Mouse (Mus musculus): ENCODE measurements around the gene Dok1. TPM values are rescaled to one million over a fixed set of nuclear protein-coding genes. Genes with fewer than 3 reads are reported as not detected.

The Dok1 gene
- polyA plus RNA-seq, 1 experiment from 2014 or later = 9.9 TPM

DNA sequence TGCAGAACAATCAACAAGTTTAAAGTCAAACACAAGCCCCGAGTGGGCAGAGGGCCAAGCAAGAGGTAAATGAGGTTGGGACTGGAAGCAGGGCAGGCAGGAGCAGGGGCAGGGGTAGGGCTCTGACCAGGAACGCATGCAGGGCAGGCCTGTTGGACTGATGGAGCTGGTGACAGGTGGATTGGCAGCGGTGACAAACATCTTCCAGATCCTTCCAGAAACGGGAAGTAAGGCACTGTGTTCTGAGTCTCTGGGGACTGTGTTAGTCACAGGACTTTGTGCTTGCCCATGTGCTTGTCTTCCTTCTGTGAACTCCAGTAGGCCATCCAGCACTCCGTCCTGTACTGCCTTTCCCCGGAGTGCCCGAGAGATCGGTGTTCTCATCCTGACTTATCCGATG lies 11.5 kb upstream of the Dok1 start:
- H3K4me3 ChIP-seq (replicated peaks) = no peak overlapping the region
- no peak for ATAC-seq (ENCODE audit: insufficient number of reproducible peaks, insufficient read depth, low FRiP score, low TSS enrichment, low read depth)

DNA sequence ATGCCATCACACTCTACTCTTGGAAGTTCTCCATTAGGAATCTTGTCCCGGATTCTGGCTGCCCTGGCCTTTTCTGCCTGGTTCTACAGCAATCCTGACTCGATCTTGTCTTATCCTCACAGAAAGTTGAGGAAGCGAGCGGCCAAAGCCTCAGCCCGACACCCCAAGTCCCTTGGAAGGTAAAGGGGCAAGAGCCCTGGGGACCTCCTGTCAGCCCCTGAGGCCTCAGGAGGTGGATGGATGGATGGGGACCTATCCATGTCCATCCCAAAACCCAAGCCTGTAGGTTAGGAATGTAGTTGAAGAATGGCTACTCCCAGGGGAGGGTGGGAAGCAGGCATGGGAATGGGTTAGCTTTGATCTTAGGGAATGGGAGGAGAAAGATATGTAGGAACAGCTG lies 10.7 kb upstream of the Dok1 start:
- Histone ChIP-seq H3K27me3 (no peaks in the 10 kb centered on the region; the same call in 1 of the 2 replicates), H3K4me3 (replicated peaks) (no peak overlapping the region), H3K4me1 (replicated peaks) (no peaks in the 10 kb centered on the region), H3K9ac (replicated peaks) (no peak overlapping the region), H3K27ac (no peak overlapping the region), H3K36me3 (peaks cover 21% of the 10 kb centered on the region; the same call in 1 of the 2 replicates), H3K4me2 (no peak overlapping the region), H3K9me3 (no peaks in the 10 kb centered on the region)
- no peak for ATAC-seq (ENCODE audit: insufficient number of reproducible peaks, insufficient read depth, low FRiP score, low TSS enrichment, low read depth)
- WGBS = 85% methylated on average over 5 of the region's 5 CpGs

More for the DNA sequence above, 11.5 kb upstream of the Dok1 start:
- Histone ChIP-seq H3K36me3 (peaks cover 25% of the 10 kb centered on the region; the same call in 1 of the 2 replicates), H3K9ac (replicated peaks) (no peak overlapping the region), H3K27ac (no peak overlapping the region), H3K4me1 (replicated peaks) (no peaks in the 10 kb centered on the region), H3K9me3 (no peaks in the 10 kb centered on the region), H3K27me3 (no peaks in the 10 kb centered on the region; the same call in 1 of the 2 replicates), H3K4me2 (no peak overlapping the region)
- 78% methylated on average over 9 of the region's 9 CpGs for WGBS

DNA sequence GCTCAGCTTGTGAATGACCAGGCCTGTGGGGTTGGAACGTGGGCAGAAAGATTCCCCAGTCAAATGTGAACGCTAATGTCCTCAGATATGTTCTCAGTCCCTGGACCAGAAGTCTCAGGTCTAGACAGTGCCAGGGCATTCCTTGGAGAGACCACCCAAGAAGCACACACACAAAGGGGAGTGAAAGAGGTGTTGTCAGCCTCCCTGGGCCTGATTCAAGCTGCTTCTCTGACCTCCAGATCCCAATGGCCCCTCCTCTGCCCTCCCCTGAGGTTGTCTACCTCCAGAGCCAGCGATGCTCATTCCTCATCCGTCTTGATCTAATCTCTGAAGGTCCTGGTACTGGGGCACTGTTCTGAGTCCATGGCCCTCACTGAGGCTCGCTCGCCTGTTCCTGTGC lies 10.3 kb upstream of the Dok1 start:
- H3K9ac ChIP-seq (replicated peaks) = no peak overlapping the region
- no peak overlapping the region for H3K4me2 ChIP-seq
- peaks cover 17% of the 10 kb centered on the region; the same call in 1 of the 2 replicates for H3K36me3 ChIP-seq
- 65% methylated on average over 6 of the region's 6 CpGs for WGBS
- no peak overlapping the region for H3K27ac ChIP-seq
- H3K4me1 ChIP-seq (replicated peaks) = peaks cover 4% of the 10 kb centered on the region; the same call in 1 of the 2 replicates
- no peaks in the 10 kb centered on the region for H3K9me3 ChIP-seq
- no peak for ATAC-seq (ENCODE audit: insufficient number of reproducible peaks, insufficient read depth, low FRiP score, low TSS enrichment, low read depth)
- H3K27me3 ChIP-seq = no peaks in the 10 kb centered on the region; the same call in 1 of the 2 replicates
- no peak overlapping the region for H3K4me3 ChIP-seq (replicated peaks)

DNA sequence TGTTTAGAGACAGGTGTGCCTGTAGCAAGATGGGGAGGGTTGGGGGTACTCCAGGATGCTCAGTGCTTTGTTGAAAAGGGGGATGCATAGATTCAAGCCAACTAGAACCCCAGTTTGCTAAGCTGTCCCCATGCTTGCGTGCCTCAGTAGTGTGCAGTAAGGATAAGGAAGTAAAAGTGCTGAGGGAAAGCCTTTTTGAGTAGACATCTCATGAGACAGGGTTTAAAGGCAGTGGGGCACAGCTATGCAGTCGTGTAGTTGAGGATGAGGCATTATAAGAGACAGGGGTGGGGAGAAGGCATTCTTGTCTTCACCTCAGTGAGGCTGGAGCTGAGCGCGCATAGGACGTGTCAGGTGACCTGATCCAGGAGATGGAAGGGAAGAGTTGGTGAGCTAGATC lies 7.3 kb upstream of the Dok1 start:
- Histone ChIP-seq H3K9me3 (no peaks in the 10 kb centered on the region), H3K4me2 (no peak overlapping the region), H3K27me3 (peaks cover 4% of the 10 kb centered on the region; the same call in 1 of the 2 replicates), H3K4me3 (replicated peaks) (no peak overlapping the region), H3K27ac (no peak overlapping the region), H3K9ac (replicated peaks) (no peak overlapping the region), H3K36me3 (peaks cover 15% of the 10 kb centered on the region; the same call in 1 of the 2 replicates), H3K4me1 (replicated peaks) (peaks cover 9% of the 10 kb centered on the region)
- no peak for ATAC-seq (ENCODE audit: insufficient number of reproducible peaks, insufficient read depth, low FRiP score, low TSS enrichment, low read depth)
- 82% methylated on average over 5 of the region's 5 CpGs for WGBS

DNA sequence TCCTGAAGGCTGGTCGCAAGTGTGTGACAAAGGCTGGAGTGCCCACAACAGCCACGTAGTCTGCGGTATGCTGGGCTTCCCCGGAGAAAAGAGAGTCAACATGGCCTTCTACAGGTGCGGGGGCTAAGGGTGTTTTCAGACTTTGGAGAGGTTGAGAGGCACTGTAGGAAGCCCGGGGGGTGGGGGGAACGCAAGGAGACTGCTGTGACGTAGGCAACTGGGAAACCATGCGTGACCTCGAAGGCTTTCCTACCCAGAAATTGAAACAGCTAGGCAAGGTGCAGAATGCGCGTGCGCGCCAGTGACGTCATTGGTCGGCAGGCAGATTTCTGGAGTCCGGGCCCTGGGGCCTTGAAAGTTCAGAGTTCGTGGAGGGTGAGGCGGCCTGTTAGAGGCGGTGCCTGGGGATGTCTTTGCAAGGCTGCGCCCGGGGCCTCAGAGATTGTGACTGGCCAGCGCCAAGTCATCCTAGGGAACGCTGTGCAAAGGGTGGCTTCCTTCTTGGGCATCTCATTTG lies 5.3 kb upstream of the Dok1 start:
- no peak overlapping the region for H3K27ac ChIP-seq
- peak overlapping the region; percentile 57 for H3K4me2 ChIP-seq
- 11% methylated on average over 24 of the region's 24 CpGs for WGBS
- no peaks in the 10 kb centered on the region for H3K9me3 ChIP-seq
- H3K4me3 ChIP-seq (replicated peaks) = peak overlapping the region; percentile 29
- H3K36me3 ChIP-seq = peaks cover 11% of the 10 kb centered on the region; the same call in 1 of the 2 replicates
- peak; percentile 17; the same call in 1 of the 2 replicates for ATAC-seq (ENCODE audit: insufficient number of reproducible peaks, insufficient read depth, low FRiP score, low TSS enrichment, low read depth)
- H3K27me3 ChIP-seq = peaks cover 4% of the 10 kb centered on the region; the same call in 1 of the 2 replicates
- H3K4me1 ChIP-seq (replicated peaks) = peaks cover 21% of the 10 kb centered on the region
- H3K9ac ChIP-seq (replicated peaks) = peak overlapping the region; percentile 44; the same call in 1 of the 2 replicates

DNA sequence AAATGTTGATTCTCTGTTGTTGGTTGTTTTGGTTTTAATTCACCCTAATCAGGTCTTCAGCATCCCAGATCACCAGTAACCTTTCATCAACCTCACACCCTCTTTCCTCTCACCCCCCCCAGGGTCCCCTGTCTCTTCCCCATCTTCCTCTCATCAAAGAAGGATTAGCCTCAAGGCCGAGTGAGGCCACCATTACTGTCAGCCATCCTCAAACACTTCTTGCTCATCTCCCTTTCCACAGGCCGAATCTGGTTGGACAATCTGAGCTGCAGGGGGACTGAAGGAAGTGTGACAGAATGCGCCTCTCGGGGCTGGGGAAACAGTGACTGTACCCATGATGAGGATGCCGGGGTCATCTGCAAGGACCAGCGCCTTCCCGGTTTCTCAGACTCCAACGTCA lies 3.9 kb upstream of the Dok1 start:
- H3K9ac ChIP-seq (replicated peaks) = no peak overlapping the region
- H3K4me2 ChIP-seq = no peak overlapping the region
- peaks cover 25% of the 10 kb centered on the region for H3K4me1 ChIP-seq (replicated peaks)
- WGBS = 81% methylated on average over 8 of the region's 8 CpGs
- H3K36me3 ChIP-seq = peaks cover 11% of the 10 kb centered on the region; the same call in 1 of the 2 replicates
- peaks cover 9% of the 10 kb centered on the region for H3K27me3 ChIP-seq
- H3K4me3 ChIP-seq (replicated peaks) = no peak overlapping the region
- H3K9me3 ChIP-seq = no peaks in the 10 kb centered on the region
- no peak for ATAC-seq (ENCODE audit: insufficient number of reproducible peaks, insufficient read depth, low FRiP score, low TSS enrichment, low read depth)
- no peak overlapping the region for H3K27ac ChIP-seq

DNA sequence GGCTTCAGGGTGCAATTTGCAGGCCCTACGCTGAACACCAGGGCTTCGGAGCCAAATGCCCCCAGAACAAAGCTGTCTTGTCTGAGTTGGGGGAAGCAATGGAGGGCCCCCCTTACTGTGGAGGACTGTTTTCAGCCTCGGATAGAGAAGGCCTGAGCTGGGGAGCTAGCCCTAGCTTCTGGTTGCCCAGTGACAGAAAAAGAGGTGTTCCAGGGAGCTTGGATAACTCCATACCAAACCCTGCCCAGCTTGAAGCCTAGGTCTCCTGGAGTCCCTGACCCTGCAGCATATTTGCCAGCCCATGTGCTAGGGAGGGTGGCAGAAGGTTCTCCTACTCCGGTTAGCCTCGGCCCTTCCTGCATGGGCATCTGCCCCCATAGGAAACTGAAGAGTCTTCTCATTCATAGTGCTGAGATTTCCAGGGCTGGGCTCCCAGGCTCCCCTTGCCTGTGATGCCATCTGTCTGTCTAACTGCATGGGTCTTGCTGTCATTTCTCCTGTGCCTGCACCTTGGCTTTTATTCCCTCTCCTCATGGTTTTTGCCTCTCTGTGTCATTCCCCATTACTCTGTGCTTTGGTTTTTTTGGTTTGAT lies 1.3 kb upstream of the Dok1 start:
- H3K9me3 ChIP-seq = no peaks in the 10 kb centered on the region
- H3K27ac ChIP-seq = peak overlapping the region; percentile 86
- peak overlapping the region; percentile 52 for H3K9ac ChIP-seq (replicated peaks)
- peaks cover 35% of the 10 kb centered on the region for H3K27me3 ChIP-seq
- H3K4me1 ChIP-seq (replicated peaks) = peaks cover 41% of the 10 kb centered on the region
- 14% methylated on average over 5 of the region's 5 CpGs for WGBS
- peak overlapping the region; percentile 84 for H3K4me2 ChIP-seq
- peak overlapping the region; percentile 48 for H3K4me3 ChIP-seq (replicated peaks)
- peaks cover 8% of the 10 kb centered on the region; the same call in 1 of the 2 replicates for H3K36me3 ChIP-seq
- no peak for ATAC-seq (ENCODE audit: insufficient number of reproducible peaks, insufficient read depth, low FRiP score, low TSS enrichment, low read depth)

DNA sequence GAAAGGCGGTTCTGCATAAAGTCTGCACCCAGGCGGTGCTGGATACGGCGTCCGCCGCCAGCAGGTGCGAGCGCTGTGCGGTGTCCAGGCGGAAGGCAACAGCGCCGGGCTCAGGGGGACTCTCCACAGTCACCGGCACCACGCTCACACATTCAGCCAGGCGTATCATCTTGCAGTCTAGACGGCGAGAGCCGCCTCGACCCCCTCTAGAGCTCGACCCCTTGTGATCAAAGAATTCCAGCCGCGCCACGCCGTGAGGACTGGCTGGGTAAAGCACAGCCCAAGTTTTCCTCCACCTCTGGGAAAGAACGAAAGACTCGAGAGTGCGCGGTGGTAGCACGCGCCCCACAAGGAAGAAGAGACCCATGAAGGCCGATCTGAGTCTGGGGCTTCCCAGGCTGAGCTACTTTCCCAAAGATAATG lies 491 bp downstream of the Dok1 start:
- H3K4me1 ChIP-seq (replicated peaks) = peaks cover 36% of the 10 kb centered on the region
- WGBS = under 1% methylated on average over 31 of the region's 31 CpGs
- ATAC-seq (ENCODE audit: insufficient number of reproducible peaks, insufficient read depth, low FRiP score, low TSS enrichment, low read depth) = peak; percentile 26; the same call in 1 of the 2 replicates
- peak overlapping the region; percentile 86 for H3K27ac ChIP-seq
- H3K27me3 ChIP-seq = peaks cover 42% of the 10 kb centered on the region
- no peaks in the 10 kb centered on the region for H3K9me3 ChIP-seq
- H3K36me3 ChIP-seq = peaks cover 8% of the 10 kb centered on the region; the same call in 1 of the 2 replicates
- peak overlapping the region; percentile 52 for H3K9ac ChIP-seq (replicated peaks)
- H3K4me3 ChIP-seq (replicated peaks) = peak overlapping the region; percentile 48
- H3K4me2 ChIP-seq = peak overlapping the region; percentile 84

DNA sequence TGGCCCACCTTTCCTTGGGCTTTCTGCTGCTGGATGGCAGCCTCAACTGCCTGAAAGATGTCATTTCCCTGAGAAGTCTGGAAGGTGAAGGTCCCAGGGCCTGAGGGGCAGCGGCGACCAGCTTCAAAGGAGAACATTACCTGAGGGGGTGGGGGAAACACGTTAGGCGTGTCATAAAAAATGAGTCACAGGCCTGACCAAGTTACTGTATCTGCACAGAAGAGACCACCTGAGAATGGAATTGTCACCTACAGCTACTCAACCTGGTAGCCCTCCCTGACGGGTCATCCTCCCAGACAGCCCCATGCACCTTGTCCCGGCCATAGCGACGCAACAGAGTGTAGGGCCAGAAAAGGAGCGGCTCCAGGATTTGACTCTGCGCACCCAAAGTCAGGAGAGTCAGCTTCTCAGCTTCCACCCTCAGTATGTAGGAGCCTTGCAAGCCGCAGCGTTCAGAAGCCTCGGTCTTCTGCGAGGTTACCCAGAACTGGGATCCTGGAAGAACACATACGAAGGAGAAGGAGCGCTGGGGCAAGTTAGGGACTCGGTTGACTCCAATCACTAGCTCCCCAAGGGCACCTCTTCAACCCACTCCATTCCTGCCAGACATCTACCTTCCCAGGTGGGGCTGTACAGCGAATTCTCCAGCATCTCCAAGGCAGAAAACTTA lies 1.2 kb downstream of the Dok1 start:
- Histone ChIP-seq H3K4me2 (peak overlapping the region; percentile 84), H3K9ac (replicated peaks) (0 out of 2 replicates have a peak overlapping the region, but pooled peaks have one; percentile 27), H3K36me3 (peaks cover 8% of the 10 kb centered on the region; the same call in 1 of the 2 replicates), H3K27me3 (peaks cover 42% of the 10 kb centered on the region), H3K4me1 (replicated peaks) (peaks cover 42% of the 10 kb centered on the region), H3K27ac (no peak overlapping the region), H3K4me3 (replicated peaks) (peak overlapping the region; percentile 48), H3K9me3 (no peaks in the 10 kb centered on the region)
- whole genome bisulfite sequencing = 16% methylated on average over 18 of the region's 18 CpGs
- no peak for ATAC-seq (ENCODE audit: insufficient number of reproducible peaks, insufficient read depth, low FRiP score, low TSS enrichment, low read depth)

DNA sequence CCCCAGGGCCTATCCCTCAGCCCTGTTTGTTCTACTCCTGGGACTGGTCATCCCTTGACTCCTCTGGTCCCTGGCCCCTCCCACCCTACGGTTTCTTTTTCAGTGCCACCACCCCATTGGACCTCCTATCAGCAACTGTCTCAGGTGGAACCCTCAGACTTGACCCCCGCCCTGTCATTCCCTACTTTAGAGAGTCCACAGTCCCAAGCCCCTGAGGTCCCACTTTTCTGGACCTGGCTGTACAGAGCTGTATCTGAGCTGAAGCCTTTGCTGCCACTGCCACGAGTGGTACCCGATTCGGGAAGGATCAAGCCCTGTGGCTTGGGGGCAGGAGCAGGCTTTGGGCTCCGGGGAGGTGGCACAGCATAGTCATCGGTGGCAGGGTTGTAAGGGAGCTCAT lies 2.2 kb downstream of the Dok1 start:
- H3K4me1 ChIP-seq (replicated peaks) = peaks cover 42% of the 10 kb centered on the region
- H3K27ac ChIP-seq = no peak overlapping the region
- no peak overlapping the region for H3K9ac ChIP-seq (replicated peaks)
- H3K4me2 ChIP-seq = peak overlapping the region; percentile 6; the same call in 1 of the 2 replicates
- no peak for ATAC-seq (ENCODE audit: insufficient number of reproducible peaks, insufficient read depth, low FRiP score, low TSS enrichment, low read depth)
- peaks cover 8% of the 10 kb centered on the region; the same call in 1 of the 2 replicates for H3K36me3 ChIP-seq
- H3K9me3 ChIP-seq = no peaks in the 10 kb centered on the region
- WGBS = 66% methylated on average over 7 of the region's 7 CpGs
- no peak overlapping the region for H3K4me3 ChIP-seq (replicated peaks)
- H3K27me3 ChIP-seq = peaks cover 43% of the 10 kb centered on the region

DNA sequence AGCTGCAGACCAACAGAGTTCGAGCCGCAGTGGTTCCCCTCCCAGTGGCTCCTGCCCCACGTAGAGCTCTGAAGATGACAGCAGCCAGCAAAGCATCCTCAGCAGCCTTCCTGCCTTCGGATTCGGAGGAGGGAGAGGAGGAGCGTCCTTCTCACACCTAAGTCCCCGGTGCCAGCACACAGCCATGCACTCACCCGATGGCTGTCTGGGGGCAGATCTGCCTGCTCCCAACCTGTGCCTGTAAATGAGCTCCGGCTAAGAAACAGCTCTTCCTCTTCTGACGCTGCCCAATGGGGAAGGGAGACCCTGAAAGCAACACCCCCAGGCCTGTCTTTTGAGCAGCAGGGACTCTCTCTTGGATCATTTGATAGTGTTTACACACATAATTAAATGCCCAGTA lies 3.5 kb downstream of the Dok1 start:
- Histone ChIP-seq H3K4me2 (no peak overlapping the region), H3K4me1 (replicated peaks) (peaks cover 34% of the 10 kb centered on the region), H3K4me3 (replicated peaks) (no peak overlapping the region), H3K27ac (no peak overlapping the region), H3K9ac (replicated peaks) (no peak overlapping the region), H3K27me3 (peaks cover 45% of the 10 kb centered on the region), H3K9me3 (no peaks in the 10 kb centered on the region), H3K36me3 (peaks cover 8% of the 10 kb centered on the region; the same call in 1 of the 2 replicates)
- 24% methylated on average over 10 of the region's 10 CpGs for WGBS
- no peak for ATAC-seq (ENCODE audit: insufficient number of reproducible peaks, insufficient read depth, low FRiP score, low TSS enrichment, low read depth)
